Comparison of ENCODE assay signal across 13 mouse cellular contexts in genomic region chr9:44999171-44999570, GRCm38 (mm10). TPM values are rescaled to one million over a fixed set of nuclear protein-coding genes. Genes with fewer than 3 reads are reported as not detected.
DNase-seq lines count a peak whose midpoint lies in the region; TF ChIP-seq lines count a peak whose summit lies in the region.
"Had no signal": no experiment of that assay in that cellular context is flagged by ENCODE, and none has a peak within 500 bp of the region (broad histone marks: within the 10 kb centered on the region; RNA-seq: fewer than 3 reads in every experiment).

No protein-coding gene starts in this region.

- H3K4me3 ChIP-seq in forebrain, embryonic 10.5 days = no peak overlapping the region
- H3K4me3 ChIP-seq in heart, adult 2 months = no peak overlapping the region
- H3K4me3 ChIP-seq: lung, embryonic 15.5 days had no signal

- TF ChIP-seq POLR2A in heart, adult 2 months (IDR thresholded peaks at IDR 0.05; ENCODE audit: insufficient read depth, low read depth, low read length) = no peak

- no peaks in the 10 kb centered on the region; the same call in 1 of the 2 replicates for H3K9me3 ChIP-seq in forebrain, embryonic 10.5 days
- H3K9me3 ChIP-seq: lung, embryonic 15.5 days had no signal

- 60% methylated on average over 6 of the region's 6 CpGs for WGBS in forebrain, embryonic 10.5 days
- WGBS in heart, adult 2 months = 46% methylated on average over 6 of the region's 6 CpGs

- no peaks in the 10 kb centered on the region for H3K27me3 ChIP-seq in forebrain, embryonic 10.5 days (ENCODE audit: poor library complexity, severe bottlenecking)
- 0 out of 2 replicates have a peak, but pooled peaks cover 2% of the 10 kb centered on the region for H3K27me3 ChIP-seq in heart, adult 2 months (ENCODE audit: control insufficient read depth, insufficient read depth, low read length)
- H3K27me3 ChIP-seq: lung, embryonic 15.5 days had no signal

- H3K4me1 ChIP-seq in forebrain, embryonic 10.5 days = no peaks in the 10 kb centered on the region
- no peaks in the 10 kb centered on the region for H3K4me1 ChIP-seq in heart, adult 2 months (ENCODE audit: control insufficient read depth, insufficient read depth, low read length)
- H3K4me1 ChIP-seq: lung, embryonic 15.5 days had no signal

- TF ChIP-seq EP300 in heart, adult 2 months (IDR thresholded peaks at IDR 0.05; ENCODE audit: insufficient read depth, low read depth, low read length) = no peak

- peak; percentile 49 for DNase-seq in gastrocnemius, adult 18-20 months (ENCODE audit: low spot score)
- DNase-seq in gastrocnemius, postnatal 10 days = no peak
- peak; percentile 16 for DNase-seq in right cerebral cortex, adult 18-20 months
- DNase-seq in right cerebral cortex, postnatal 14 days = no peak
- peak; percentile 67 to 68 for DNase-seq in kidney, adult 8-10 months
- DNase-seq in thymus, postnatal 4 days = peak; percentile 67
- DNase-seq in forebrain, embryonic 10.5 days (ENCODE audit: extremely low spot score, low spot score) = no peak
- no peak for DNase-seq in heart, adult 2 months
- DNase-seq: left cerebral cortex, postnatal 4 days had no signal

- H3K79me2 ChIP-seq in heart, adult 2 months (replicated peaks; ENCODE audit: control insufficient read depth, insufficient read depth, low read length) = no peaks in the 10 kb centered on the region

- H3K9ac ChIP-seq in heart, adult 2 months (ENCODE audit: low read depth, low read length) = no peak overlapping the region
- H3K9ac ChIP-seq: lung, embryonic 15.5 days had no signal

- no peak for TF ChIP-seq CTCF in heart, adult 2 months (IDR thresholded peaks at IDR 0.05)

- H3K36me3 ChIP-seq in forebrain, embryonic 10.5 days (replicated peaks) = no peaks in the 10 kb centered on the region
- no peaks in the 10 kb centered on the region for H3K36me3 ChIP-seq in heart, adult 2 months (ENCODE audit: control insufficient read depth, insufficient read depth, low read length)
- H3K36me3 ChIP-seq: lung, embryonic 15.5 days had no signal

- intact Hi-C loops in heart, adult 2 months (cut with DNase I) = no loop called here

- no peak overlapping the region for H3K27ac ChIP-seq in forebrain, embryonic 10.5 days
- no peak overlapping the region for H3K27ac ChIP-seq in heart, adult 2 months
- H3K27ac ChIP-seq: lung, embryonic 15.5 days had no signal

RNA-seq across cellular contexts. Expression of gene Cd3e, which starts 10.3 kb away (rescaled TPM):
- not detected for total RNA-seq in gastrocnemius, adult 18-20 months (2021)
- not detected for total RNA-seq in gastrocnemius, postnatal 10 days (2021)
- polyA plus RNA-seq in forebrain, embryonic 10.5 days (2016; fragmentation: Nextera tagmentation; extraction: Ambion mirVana) = not detected in 2 replicates
- total RNA-seq in heart, adult 2 months (2021) = under 1 TPM; 0.21 to 0.66 TPM
- polyA plus RNA-seq in heart, adult 2 months (2012; rRNA removed) = 0.32 and 1.5 TPM in 2 replicates
- total RNA-seq: left cerebral cortex, postnatal 4 days had no signal
- polyA plus RNA-seq: cortical plate, adult 2 months; heart, embryonic 14.5 days had no signal

RNA-seq across cellular contexts. Expression of gene Cd3d, which starts 17.6 kb away (rescaled TPM):
- not detected for total RNA-seq in gastrocnemius, adult 18-20 months (2021)
- total RNA-seq in gastrocnemius, postnatal 10 days (2021) = under 1 TPM in 1 of 2 experiments, not detected in 1; 0.32 TPM
- not detected in 2 replicates for polyA plus RNA-seq in forebrain, embryonic 10.5 days (2016; fragmentation: Nextera tagmentation; extraction: Ambion mirVana)
- total RNA-seq in heart, adult 2 months (2021) = under 1 TPM in 1 of 2 experiments, not detected in 1; 0.66 TPM
- polyA plus RNA-seq in heart, adult 2 months (2012; rRNA removed) = 0.29 and 0.92 TPM in 2 replicates
- total RNA-seq: left cerebral cortex, postnatal 4 days had no signal
- polyA plus RNA-seq: cortical plate, adult 2 months; heart, embryonic 14.5 days had no signal

RNA-seq across cellular contexts. Expression of gene Cd3g, which starts 18.9 kb away (rescaled TPM):
- not detected for total RNA-seq in gastrocnemius, adult 18-20 months (2021)
- total RNA-seq in gastrocnemius, postnatal 10 days (2021) = not detected
- not detected in 2 replicates for polyA plus RNA-seq in forebrain, embryonic 10.5 days (2016; fragmentation: Nextera tagmentation; extraction: Ambion mirVana)
- total RNA-seq in heart, adult 2 months (2021) = under 1 TPM; 0.25 to 0.39 TPM
- polyA plus RNA-seq in heart, adult 2 months (2012; rRNA removed) = 0.64 and 1.5 TPM in 2 replicates
- total RNA-seq: left cerebral cortex, postnatal 4 days had no signal
- polyA plus RNA-seq: cortical plate, adult 2 months; testis, adult 2 months had no signal

RNA-seq across cellular contexts. Expression of gene Ube4a, which starts 33.8 kb away (rescaled TPM):
- 10 to 100 TPM; 39.8 to 48.4 TPM for total RNA-seq in gastrocnemius, adult 18-20 months (2021)
- 10 to 100 TPM; 30.5 to 34.3 TPM for total RNA-seq in gastrocnemius, postnatal 10 days (2021)
- 23.8 and 24.8 TPM in 2 replicates for polyA plus RNA-seq in forebrain, embryonic 10.5 days (2016; fragmentation: Nextera tagmentation; extraction: Ambion mirVana)
- 10 to 100 TPM; 36.1 to 39.6 TPM for total RNA-seq in heart, adult 2 months (2021)
- polyA plus RNA-seq in heart, adult 2 months (2012; rRNA removed) = 8.4 and 17.0 TPM in 2 replicates

RNA-seq across cellular contexts. Expression of gene Mpzl2, which starts 40.4 kb away (rescaled TPM):
- total RNA-seq in gastrocnemius, adult 18-20 months (2021) = under 1 TPM; 0.23 to 0.59 TPM
- total RNA-seq in gastrocnemius, postnatal 10 days (2021) = under 1 TPM; 0.23 to 0.25 TPM
- polyA plus RNA-seq in forebrain, embryonic 10.5 days (2016; fragmentation: Nextera tagmentation; extraction: Ambion mirVana) = 3.2 and 3.5 TPM in 2 replicates
- total RNA-seq in heart, adult 2 months (2021) = 1 to 10 TPM in 1 of 2 experiments, under 1 TPM in 1; 0.77 to 1.2 TPM
- 1.6 and 1.8 TPM in 2 replicates for polyA plus RNA-seq in heart, adult 2 months (2012; rRNA removed)

Comparison
In these comparisons a context has a peak if more than half of its experiments do, and no peak if none do; other contexts are left out.
1. DNase-seq: peak in gastrocnemius, adult 18-20 months (single experiment), right cerebral cortex, adult 18-20 months (single experiment), kidney, adult 8-10 months (2 of 2) and thymus, postnatal 4 days (single experiment); none in gastrocnemius, postnatal 10 days (single experiment), right cerebral cortex, postnatal 14 days (single experiment), forebrain, embryonic 10.5 days (single experiment) and heart, adult 2 months (0 of 2).